Mouse (Mus musculus): ENCODE data around the gene Yju2.
A peak's percentile ranks its signal among the peaks of the same experiment; 100 is the strongest.
"Not testable (repeated sequence)": the region's sequence is repeated elsewhere in the genome, so short reads cannot be mapped to it uniquely, and the experiment has no call there.

The Yju2 gene

DNA sequence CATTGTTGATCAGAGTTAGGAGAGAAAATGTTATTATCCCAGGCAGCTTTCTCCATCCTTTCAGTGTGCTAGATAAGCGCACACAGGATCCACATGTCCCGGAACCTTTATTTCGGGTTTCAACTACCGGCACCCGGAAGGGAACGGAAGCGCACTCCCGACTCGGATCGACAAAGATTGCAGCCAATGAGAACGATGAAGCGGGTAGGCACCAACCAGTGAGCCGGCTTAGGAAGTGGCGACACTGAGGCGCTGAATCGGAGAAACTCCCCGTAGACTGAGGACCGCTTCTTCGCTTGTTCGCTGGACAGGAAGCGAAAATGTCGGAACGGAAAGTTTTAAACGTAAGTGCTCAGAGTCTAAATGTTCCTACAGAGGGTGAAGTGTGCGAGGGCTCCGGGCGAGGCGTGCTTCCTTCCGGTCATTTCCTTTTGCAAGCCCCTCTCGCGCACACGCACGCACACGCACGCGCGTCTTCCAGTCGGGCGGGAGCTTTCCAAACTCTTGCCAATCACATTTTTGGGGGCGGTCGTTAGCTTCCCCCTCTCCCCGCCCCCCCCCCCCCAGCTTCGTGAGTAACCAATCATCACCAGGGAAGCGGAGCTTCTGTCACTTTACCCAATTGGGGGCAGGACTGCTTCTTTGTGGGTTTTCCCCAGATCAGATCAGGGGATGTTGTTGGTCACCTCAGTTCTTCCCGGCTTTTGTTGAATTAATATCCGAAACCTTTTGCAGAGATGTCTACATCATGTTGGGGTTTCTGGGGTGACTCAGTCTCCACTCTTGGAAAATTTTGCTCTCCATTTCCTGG, at the start of gene Yju2:
Yju2 (plus strand) TSS at position 182 of the 811 bp plus-strand sequence.
- DNase-seq = peak; percentile 73 to 89

DNA sequence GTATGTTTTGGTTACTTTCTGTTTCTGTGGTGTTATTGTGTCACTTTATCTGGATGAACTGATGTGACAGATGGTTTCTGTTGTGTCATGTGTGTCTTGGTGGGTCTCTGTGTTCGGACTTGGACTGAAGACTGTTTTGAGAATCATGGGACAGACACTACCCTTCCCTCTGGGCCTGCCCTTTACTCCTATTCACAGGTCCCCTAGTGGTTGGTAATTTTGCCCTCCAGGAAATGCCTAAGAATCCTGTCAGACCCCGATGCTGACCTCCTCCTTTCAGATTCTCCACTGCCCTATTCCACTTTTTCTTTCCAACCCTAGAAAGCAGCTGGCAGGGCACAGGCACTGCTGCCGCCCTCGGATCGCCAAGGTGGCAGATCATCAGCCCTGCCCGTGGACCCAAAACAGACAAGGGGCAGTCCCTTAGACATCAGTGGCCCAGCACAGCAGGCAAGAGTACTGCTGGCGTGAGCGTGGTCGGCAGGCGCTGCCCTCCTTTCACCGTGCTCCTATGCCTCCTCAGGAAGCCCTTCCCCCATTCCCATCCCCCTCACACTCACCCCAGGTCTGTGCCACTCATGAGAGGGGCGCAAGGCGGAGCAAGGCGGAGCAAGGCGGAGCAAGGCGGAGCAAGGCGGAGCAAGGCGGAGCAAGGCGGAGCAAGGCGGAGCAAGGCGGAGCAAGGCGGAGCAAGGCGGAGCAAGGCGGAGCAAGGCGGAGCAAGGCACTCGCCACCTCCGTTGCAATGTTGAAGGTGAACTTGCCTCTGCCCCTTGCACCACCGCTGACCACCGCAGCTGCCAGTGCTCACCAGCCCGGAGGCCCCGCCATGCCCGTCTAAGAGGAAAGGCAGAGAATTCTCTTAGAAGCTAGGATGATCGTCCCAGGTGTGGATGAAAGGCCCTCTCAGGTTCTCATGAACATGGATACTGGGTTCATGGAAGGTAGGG, 27.1 kb upstream of the Yju2 start:
- DNase-seq = peak; percentile 48 to 62

DNA sequence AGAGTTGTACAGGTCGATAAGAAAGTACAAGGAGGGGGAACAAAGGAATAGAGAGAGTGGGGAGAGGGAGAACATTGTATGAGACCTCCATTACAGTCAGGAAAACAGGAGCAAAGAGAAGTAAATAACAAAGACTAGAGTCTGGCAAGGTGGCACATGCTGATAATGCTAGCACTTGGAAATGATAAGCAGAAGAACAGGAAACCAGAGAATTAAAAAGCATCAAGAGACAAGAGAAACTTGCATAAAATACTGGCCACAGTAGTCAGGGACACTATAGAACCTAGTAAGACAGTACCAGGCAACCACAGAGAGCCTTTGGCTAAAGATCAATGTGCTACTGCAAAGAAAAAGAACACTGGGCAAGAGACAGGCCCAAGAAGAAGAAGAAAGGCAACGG, 26.3 kb upstream of the Yju2 start:
- no peak for DNase-seq

DNA sequence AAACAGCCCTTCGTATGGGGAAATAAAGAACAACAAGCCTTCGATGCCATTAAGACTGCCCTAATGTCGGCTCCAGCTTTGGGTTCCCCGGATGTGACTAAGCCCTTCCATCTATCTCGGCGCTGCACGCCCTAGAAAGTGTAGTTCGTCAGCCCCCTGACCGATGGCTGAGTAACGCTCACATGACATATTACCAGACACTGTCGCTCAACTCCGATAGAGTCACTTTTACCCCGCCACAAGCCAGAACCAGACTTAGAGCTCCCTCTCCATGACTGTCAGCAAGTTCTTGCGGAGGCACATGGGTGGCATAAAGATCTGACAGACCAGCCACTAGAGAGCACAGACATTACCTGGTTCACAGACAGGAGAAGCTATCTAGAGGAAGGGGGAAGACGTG, 25.7 kb upstream of the Yju2 start:
- no peak for DNase-seq

DNA sequence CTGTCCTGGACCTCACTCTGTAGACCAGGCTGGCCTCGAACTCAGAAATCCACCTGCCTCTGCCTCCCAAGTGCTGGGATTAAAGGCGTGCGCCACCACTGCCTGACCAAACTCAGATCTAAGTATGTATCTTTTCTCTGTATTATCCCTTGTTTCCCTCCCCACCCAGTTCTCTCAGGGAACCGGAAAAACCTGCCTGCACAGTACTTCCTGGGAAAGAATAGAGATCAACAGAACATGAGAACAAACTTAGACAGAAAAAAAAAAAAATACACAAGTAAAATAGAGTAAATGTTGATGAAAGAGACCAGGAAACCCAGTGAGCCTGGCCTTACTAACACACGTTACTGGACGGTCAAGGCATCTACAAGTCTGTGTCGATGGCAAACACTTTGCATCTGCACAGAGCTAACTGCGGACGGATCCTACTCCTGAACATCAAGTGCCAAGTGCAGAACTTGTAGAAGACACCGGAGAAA, 14.5 kb upstream of the Yju2 start:
- not testable (repeated sequence) for DNase-seq

DNA sequence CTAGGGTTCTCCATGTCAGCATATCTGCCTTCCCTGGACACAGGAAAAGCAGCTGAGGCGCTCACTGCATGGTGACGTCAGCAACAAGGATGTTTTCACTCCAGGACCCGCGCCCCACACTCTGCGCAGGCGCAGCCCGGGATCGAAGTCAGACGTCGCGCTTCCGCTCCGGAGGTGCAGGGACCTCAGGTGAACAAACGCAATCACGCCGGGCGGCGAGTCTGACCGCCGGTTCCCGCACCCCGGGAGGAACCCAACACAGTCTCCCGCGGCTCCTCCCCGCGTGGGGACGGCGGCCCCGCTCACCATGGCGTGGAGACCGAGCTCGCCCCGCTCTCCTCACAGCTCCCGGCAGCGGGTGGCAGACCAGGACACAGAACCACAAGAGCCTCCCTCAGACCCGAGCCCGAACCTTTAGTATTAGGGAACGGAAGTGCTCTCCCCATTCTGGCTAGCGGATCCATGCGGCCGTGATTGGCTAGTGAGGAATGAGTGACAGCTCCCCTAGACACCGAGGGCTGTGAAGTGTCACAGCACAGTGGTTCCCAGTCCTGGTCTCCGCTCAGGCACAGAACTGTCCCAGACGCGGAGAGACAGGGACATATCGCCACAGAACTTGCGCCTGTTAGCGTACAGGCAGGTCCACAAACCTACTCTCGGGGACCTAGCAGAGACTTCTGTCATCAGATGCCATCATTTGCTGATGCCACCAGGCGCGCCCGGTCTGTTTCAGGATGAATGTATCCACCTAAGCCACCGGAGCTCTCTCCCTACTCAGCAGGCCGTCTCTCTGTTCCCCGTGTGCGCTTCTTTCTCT, 13.8 kb upstream of the Yju2 start:
- peak; percentile 68 to 80 for DNase-seq

DNA sequence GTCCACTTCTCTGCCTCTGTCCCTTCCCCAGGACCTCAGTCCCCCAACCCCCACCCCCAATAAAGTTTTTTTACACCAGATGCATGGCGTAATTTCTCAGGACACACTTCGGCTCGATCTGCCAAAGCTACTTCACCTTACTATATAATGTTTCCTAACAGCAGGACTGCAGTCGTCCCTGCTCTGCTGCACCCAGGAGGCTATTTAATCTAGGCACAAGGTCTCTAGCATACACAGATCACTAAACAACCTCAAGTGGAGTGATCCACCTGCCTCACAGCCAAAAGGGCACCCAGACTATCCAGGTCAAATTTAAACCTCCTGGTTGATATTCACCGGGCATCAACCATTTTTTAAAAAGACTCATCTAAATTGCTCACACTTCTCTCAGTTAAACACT, 13.2 kb upstream of the Yju2 start:
- no peak for DNase-seq

DNA sequence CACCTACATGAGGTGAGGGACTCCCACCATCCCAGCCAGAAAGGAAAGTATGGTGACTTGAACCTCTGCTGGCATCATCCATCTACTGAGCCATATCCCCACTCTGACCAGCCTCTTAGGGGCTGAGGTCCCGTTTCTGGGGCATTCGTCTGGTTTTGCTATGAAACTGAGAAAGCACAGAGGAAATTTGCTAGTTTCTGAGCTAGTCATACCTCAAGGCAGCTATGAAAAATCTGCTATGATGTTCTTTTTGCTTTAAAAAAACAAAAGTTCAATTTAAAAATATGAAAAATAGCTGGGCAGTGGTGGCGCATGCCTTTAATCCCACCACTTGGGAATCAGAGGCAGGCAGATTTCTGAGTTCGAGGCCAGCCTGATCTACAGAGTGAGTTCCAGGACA, 10.3 kb upstream of the Yju2 start:
- no peak for DNase-seq

DNA sequence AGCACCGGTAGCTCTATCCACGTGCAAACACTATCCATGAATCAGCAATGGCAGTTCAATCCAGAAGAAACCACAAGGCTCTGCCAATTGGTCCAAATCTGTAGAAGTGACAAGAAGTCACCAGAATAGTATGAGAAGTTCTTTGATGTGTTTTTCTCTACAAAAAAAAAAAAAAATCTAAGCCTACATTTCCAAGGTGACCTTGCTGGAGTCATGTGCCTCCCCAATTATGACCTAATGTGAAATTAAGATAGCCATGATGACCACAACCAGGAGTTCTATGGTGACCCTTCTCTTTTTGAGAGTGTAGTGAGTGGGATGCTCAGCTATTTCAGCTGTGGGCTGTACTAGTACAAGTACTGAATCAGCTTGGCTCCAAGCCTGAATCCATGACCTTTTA, 9.5 kb upstream of the Yju2 start, which contains the start of gene Zfp119b:
Zfp119b (minus strand) TSS at position 101 of the 400 bp plus-strand sequence.
- no peak for DNase-seq

DNA sequence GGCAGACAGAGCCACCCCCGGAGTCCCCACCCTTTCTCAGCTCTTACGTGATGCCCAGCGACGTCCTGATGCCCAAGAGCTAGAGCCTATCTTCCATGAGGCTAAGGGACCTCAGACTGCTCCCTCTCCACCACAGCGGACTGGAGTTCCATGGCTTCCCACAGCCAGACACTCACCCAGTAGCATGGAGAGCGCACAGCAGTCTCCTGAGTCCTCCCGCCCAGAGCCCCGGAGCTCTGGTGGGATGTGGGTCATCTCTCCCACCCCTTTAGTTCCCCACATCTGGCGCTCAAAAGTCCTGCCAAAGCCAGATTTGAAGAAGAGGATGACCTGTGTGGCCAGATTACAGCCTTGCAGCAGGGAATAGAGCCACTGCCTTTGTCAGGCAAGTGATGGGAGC, 8.3 kb upstream of the Yju2 start:
- no peak for DNase-seq

DNA sequence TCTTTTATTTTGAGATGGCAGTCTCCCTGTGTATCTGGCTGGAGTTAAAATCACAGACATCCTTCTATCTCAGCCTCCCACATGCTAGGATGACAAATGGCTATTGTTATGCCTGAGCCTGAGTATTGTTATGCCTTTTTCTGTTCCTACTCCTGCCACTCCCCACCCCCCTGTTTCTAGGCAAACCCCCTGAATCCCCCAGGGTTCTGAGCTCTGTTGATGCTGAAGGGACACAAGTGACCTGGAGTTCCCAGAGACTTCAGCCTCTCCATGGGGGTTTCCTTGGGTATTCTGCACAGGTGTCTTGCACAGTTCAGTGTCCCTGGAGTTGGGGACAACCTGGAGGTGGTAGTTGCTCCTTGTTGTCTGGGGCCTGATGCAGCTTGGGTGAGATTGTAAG, 6.9 kb upstream of the Yju2 start:
- DNase-seq = no peak

DNA sequence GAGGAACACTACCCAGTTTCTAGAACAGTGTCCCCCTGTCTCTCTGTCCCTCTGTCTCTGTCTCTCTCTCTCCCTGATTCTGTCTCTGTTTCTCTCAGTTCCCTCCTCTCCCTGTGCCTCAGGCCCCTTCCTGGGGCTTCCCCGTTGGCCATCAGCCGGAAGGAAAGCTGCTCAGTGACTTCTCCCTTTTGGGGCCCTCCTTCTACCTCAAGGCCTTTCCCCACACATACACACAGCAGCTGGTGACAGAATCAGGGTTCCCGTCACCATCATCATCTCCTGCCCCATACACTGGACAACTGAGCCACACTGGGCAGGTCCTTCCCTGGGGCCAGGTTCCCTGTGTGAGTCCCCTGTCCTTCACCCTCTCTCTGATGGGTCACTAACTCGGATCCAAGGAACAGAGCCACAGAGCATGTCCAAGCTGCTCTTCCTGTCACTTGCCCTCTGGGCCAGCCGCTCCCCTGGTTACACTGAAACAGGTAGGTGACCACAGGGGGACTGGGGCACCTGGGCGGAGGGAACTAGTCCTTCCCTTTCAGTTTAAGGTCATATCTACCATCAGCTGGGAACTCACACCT, 6.4 kb upstream of the Yju2 start, which contains the start of gene Ebi3:
Ebi3 (plus strand) TSS at position 194 of the 581 bp plus-strand sequence.
- DNase-seq = no peak

DNA sequence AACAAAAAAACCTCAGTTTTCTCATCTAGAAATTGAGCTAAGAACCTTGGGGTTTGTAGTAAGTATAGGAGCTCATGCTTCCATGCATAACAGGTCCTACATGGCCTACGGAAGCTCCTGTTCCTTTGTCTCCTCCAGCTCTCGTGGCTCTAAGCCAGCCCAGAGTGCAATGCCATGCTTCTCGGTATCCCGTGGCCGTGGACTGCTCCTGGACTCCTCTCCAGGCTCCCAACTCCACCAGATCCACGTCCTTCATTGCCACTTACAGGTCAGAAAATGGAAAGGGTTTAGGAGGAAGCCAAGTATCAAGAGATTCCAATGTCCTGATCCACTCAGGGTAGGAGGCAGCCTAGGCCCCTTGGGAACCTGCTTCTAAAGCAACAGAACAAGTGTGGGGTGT, 5.1 kb upstream of the Yju2 start:
- DNase-seq = no peak

DNA sequence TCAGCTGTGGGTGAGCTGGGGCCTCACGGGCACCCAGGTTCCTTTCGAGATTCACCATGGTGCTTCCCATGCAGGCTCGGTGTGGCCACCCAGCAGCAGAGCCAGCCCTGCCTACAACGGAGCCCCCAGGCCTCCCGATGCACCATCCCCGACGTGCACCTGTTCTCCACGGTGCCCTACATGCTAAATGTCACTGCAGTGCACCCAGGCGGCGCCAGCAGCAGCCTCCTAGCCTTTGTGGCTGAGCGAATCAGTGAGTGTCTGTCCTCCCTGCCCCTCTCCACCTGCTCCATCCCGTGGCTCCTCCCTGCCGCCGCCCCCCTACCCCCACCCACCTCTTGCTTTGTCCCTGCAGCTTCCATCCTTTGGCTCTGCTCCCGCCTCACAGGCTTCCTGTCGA, 4.7 kb upstream of the Yju2 start:
- DNase-seq = no peak

DNA sequence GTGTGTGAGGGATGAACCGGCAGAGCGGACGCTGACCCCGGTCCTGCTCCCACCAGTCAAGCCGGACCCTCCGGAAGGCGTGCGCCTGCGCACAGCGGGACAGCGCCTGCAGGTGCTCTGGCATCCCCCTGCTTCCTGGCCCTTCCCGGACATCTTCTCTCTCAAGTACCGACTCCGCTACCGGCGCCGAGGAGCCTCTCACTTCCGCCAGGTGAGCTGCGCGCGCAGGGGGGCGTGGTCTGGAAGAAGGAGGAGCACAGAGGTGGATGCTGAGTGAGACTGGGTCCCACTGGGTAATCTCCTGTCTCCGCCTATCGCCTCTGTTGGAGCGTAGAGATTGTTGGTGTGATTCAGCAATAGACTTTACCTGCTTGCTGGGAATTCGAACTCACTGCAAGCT, 2.8 kb upstream of the Yju2 start:
- DNase-seq = no peak

DNA sequence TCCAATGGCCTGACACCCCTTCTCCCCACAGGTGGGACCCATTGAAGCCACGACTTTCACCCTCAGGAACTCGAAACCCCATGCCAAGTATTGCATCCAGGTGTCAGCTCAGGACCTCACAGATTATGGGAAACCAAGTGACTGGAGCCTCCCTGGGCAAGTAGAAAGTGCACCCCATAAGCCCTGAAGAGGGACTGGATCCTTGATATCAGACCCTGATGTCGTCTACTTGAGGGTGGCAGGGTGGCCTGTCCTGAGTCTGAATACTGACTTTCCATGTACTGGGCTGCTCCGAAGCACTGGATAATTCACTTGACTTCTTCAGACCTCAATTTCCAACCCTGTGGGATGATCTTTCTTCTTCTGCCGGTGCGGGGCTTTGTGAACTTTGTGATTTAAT, 2.3 kb upstream of the Yju2 start:
- no peak for DNase-seq

DNA sequence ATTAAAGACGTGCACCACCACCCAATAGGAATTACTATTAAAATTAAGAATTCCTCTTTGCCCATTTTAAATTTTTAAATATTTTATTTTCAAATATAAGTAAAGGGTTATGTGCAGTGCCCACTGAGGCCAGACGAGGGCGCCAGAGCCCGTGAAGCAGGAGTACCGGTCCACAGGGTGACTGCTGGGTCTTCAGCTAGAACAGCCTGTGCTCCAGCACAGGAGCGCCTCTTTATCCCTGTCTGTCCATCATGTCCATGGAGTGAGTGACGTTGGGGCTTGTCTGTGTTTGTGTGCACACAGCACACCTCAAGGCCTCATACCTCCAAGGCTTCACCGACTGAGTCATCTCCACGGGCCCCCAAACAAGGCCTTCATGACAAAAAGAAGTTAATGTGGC, 1.7 kb upstream of the Yju2 start:
- no peak for DNase-seq

DNA sequence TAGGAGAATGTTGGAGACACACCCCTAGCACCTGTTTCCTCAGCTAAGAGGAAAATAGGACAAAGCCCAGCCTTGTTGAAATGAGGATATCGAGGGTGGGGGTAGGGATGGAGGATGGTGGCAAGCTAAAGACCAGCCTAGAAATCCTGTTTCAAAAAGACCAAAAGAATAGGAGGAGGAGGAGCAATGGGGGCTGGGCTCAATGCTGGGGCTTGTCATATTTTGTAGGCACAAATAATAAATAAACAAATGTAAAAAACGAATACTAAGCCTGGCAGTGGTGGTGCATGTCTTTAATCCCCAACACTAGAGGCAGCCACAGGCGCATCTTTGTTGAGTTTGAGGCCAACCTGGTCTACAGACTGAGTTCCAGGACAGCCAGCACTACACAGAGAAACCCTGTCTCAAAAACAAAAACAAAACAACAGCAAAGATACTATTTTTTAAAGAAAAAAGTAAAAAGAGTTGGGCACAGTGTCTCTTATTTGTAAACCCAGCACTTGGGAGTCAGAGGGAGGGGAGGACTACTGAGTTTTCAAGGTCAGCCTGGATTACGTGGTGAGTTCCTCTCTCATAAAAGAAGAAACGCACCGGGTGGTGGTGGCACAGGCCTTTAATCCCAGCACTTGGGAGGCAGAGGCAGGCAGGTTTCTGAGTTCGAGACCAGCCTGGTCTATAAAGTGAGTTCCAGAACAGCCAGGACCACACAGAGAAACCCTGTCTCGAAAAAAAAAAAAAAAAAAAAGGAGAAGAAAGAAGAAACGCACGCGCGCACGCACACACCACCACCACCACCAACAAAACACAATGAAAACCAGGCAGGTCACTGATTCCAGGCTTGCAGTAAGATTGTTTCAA, 944 bp upstream of the Yju2 start:
- no peak for DNase-seq

DNA sequence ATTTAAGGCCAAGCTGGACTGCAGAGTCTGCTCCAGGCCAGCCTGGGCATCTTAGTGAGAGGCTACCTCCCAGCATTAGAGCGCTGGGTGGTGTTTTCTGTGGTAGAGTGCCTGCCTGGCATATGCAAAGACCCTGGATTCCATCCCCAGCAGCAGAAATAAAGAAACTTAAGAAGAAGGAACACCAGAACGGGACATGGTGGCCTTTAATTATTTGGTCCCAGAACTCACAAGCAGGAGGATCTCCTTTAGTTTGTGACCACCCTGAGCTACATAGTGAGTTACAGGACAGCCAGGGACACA, 364 bp upstream of the Yju2 start:
- DNase-seq = no peak

DNA sequence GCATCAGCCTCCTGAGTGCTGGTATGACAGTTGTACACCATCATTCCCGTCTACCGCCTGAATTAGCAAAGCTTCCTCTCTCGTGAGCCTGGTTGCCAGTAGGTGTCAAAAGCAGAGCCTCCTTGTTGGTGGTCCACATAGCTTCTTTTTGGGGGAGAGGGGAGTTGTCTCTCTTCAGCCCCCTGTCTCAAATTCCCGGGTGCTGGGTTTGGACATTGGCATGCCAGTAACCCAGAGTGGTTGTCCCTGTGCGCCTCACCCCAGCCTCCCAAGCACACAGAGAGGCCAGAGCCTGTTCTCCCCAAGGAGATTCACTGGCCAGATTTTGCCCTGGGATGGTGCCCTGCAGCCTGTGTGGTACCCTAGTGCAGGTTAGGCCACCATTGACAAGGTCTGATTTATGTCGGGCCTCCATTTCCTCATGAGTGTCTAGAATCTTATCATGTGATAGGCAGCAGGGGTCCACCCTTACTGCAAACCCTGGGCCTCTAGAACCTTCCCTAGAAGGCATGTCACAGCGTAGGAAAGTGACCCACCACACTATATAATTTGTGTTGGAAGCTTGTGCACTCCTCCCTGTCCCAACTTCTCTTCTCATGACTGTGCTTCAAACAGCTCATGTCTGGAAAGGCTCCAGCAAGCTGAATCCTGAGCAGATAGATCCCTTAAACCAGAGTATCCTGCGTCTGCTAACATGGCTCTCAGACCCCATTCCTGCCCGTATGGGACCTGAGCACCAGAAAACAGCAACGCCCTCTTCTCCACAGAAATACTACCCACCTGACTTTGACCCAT, 1.2 kb downstream of the Yju2 start:
- DNase-seq = no peak

DNA sequence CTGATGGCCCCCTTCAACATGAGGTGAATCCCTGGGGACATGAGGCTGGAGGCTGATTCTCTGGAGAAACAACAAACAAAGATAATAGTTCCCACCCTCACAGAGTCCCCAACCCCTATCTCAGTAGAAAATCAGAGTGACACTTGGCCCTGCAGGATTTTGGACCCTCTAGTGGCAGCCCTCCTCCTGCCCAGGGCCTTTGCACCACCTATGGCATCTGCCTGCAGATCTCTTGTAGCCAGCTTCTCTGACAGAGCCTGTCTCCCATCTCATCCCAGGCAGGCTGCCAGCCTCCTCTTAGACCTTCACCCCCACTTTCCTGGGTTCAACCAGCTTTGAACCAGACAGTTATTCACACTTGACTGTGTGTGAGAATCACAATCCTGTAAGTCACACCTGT, 1.9 kb downstream of the Yju2 start:
- DNase-seq = no peak
